Mouse (Mus musculus): Measurements from ENCODE around the gene Olfr599.
"Not testable (repeated sequence)": the region's sequence is repeated elsewhere in the genome, so short reads cannot be mapped to it uniquely, and the experiment has no call there.

- not testable (repeated sequence) for TF ChIP-seq CTCF (IDR thresholded peaks at IDR 0.05; ENCODE audit: extremely low read depth, insufficient read length, insufficient replicate concordance, low read depth, low read length); POLR2A (IDR thresholded peaks at IDR 0.05; ENCODE audit: low read depth, low read length)
These were observed 30.4 kb upstream of the Olfr599 start, which contains the start of gene Olfr596 for GRCm38 (mm10) chr7:103305348-103305747.

All from small intestine, adult 2 months (tissue).